In genomic region chr4:149990954-149991633, GRCm38 (mm10) we compare ENCODE assay signal across 7 mouse cellular contexts. TPM values are rescaled to one million over a fixed set of nuclear protein-coding genes. Genes with fewer than 3 reads are reported as not detected.
DNase-seq lines count a peak whose midpoint lies in the region; ATAC-seq lines count a peak whose summit lies in the region.

No protein-coding gene starts in this region.

- H3K27ac ChIP-seq in forebrain, embryonic 13.5 days, result peak overlapping the region; percentile 17
- H3K27ac ChIP-seq in kidney, embryonic 14.5 days (ENCODE audit: low read depth, low read length), result peak overlapping the region; percentile 63
- peak overlapping the region; percentile 38; the same call in 1 of the 2 replicates for H3K27ac ChIP-seq in neural tube, embryonic 13.5 days (replicated peaks)

- no peak overlapping the region for H3K4me3 ChIP-seq in forebrain, embryonic 13.5 days
- no peak overlapping the region for H3K4me3 ChIP-seq in kidney, embryonic 14.5 days (ENCODE audit: low read length)
- H3K4me3 ChIP-seq in neural tube, embryonic 13.5 days, result no peak overlapping the region

- peak; percentile 52 for ATAC-seq in CD4-positive, CD25-positive, alpha-beta regulatory T cell, adult 4 months
- no peak for ATAC-seq in forebrain, embryonic 13.5 days
- peak; percentile 39; the same call in 1 of the 2 replicates for ATAC-seq in kidney, embryonic 14.5 days (ENCODE audit: low FRiP score, low TSS enrichment)
- ATAC-seq in neural tube, embryonic 13.5 days (ENCODE audit: low read depth), result no peak

- H3K9me3 ChIP-seq in forebrain, embryonic 13.5 days (replicated peaks), result no peaks in the 10 kb centered on the region
- H3K9me3 ChIP-seq in kidney, embryonic 14.5 days (ENCODE audit: control insufficient read depth, low read length), result no peaks in the 10 kb centered on the region
- no peaks in the 10 kb centered on the region for H3K9me3 ChIP-seq in neural tube, embryonic 13.5 days

- H3K4me2 ChIP-seq in forebrain, embryonic 13.5 days, result no peak overlapping the region
- peak overlapping the region; percentile 10; the same call in 1 of the 2 replicates for H3K4me2 ChIP-seq in kidney, embryonic 14.5 days (replicated peaks; ENCODE audit: low read depth, low read length)
- no peak overlapping the region for H3K4me2 ChIP-seq in neural tube, embryonic 13.5 days

- H3K9ac ChIP-seq in forebrain, embryonic 13.5 days, result peak overlapping the region; percentile 17; the same call in 1 of the 2 replicates
- peak overlapping the region; percentile 37; the same call in 1 of the 2 replicates for H3K9ac ChIP-seq in kidney, embryonic 14.5 days (ENCODE audit: low read depth, low read length)
- H3K9ac ChIP-seq in neural tube, embryonic 13.5 days, result peak overlapping the region; percentile 31

- peaks cover 28% of the 10 kb centered on the region for H3K4me1 ChIP-seq in forebrain, embryonic 13.5 days
- H3K4me1 ChIP-seq in kidney, embryonic 14.5 days (ENCODE audit: control insufficient read depth, insufficient read depth, low read length), result peaks cover 29% of the 10 kb centered on the region
- H3K4me1 ChIP-seq in neural tube, embryonic 13.5 days (replicated peaks), result peaks cover 36% of the 10 kb centered on the region

- no peaks in the 10 kb centered on the region for H3K36me3 ChIP-seq in forebrain, embryonic 13.5 days (ENCODE audit: poor library complexity, severe bottlenecking)
- H3K36me3 ChIP-seq in kidney, embryonic 14.5 days (ENCODE audit: control insufficient read depth, insufficient read depth, low read length), result no peaks in the 10 kb centered on the region
- no peaks in the 10 kb centered on the region for H3K36me3 ChIP-seq in neural tube, embryonic 13.5 days

- H3K27me3 ChIP-seq in forebrain, embryonic 13.5 days, result peaks cover 17% of the 10 kb centered on the region
- H3K27me3 ChIP-seq in kidney, embryonic 14.5 days (ENCODE audit: control insufficient read depth, insufficient read depth, low read length), result no peaks in the 10 kb centered on the region
- H3K27me3 ChIP-seq in neural tube, embryonic 13.5 days, result no peaks in the 10 kb centered on the region; the same call in 1 of the 2 replicates

- DNase-seq in CD4-positive helper T cell, adult 2 months (ENCODE audit: low read depth, low spot score), result peak; percentile 49
- no peak for DNase-seq in layer of hippocampus, adult 18-20 months (ENCODE audit: low spot score in 2 of 2)
- no peak for DNase-seq in MN1 (ENCODE audit: low spot score)

- 26% methylated on average over 9 of the region's 9 CpGs for WGBS in forebrain, embryonic 13.5 days
- WGBS in kidney, embryonic 14.5 days, result 26% methylated on average over 8 of the region's 9 CpGs
- 30% methylated on average over 9 of the region's 9 CpGs for WGBS in neural tube, embryonic 13.5 days

RNA-seq across cellular contexts. Expression of gene H6pd, which starts 17.7 kb away (rescaled TPM):
- polyA plus RNA-seq in CD4-positive, CD25-positive, alpha-beta regulatory T cell, adult 4 months (2017; shearing (Covaris generic)), result 1 to 10 TPM; 4.1 to 4.4 TPM
- 0.98 and 1.4 TPM in 2 replicates for polyA plus RNA-seq in forebrain, embryonic 13.5 days (2015; fragmentation: Nextera tagmentation; extraction: Ambion mirVana)
- polyA plus RNA-seq in kidney, embryonic 14.5 days (2014; fragmentation: Nextera tagmentation; extraction: Ambion mirVana), result 6.8 and 10.7 TPM in 2 replicates
- polyA plus RNA-seq in neural tube, embryonic 13.5 days (2015; fragmentation: Nextera tagmentation; extraction: Ambion mirVana), result 3.5 and 4.5 TPM in 2 replicates
- 10 to 100 TPM; 10.2 to 10.6 TPM for total RNA-seq in layer of hippocampus, adult 18-20 months (2021)

RNA-seq across cellular contexts. Expression of gene Spsb1, which starts 36.3 kb away (rescaled TPM):
- polyA plus RNA-seq in CD4-positive, CD25-positive, alpha-beta regulatory T cell, adult 4 months (2017; shearing (Covaris generic)), result 1 to 10 TPM; 4.5 to 7.9 TPM
- 4.5 and 5.1 TPM in 2 replicates for polyA plus RNA-seq in forebrain, embryonic 13.5 days (2015; fragmentation: Nextera tagmentation; extraction: Ambion mirVana)
- 8.0 and 9.6 TPM in 2 replicates for polyA plus RNA-seq in kidney, embryonic 14.5 days (2014; fragmentation: Nextera tagmentation; extraction: Ambion mirVana)
- 9.0 and 9.5 TPM in 2 replicates for polyA plus RNA-seq in neural tube, embryonic 13.5 days (2015; fragmentation: Nextera tagmentation; extraction: Ambion mirVana)
- 10 to 100 TPM; 27.2 to 36.3 TPM for total RNA-seq in layer of hippocampus, adult 18-20 months (2021)

Comparison
In these comparisons a context has a peak if more than half of its experiments do, and no peak if none do; other contexts are left out.
1. ATAC-seq: peak in CD4-positive, CD25-positive, alpha-beta regulatory T cell, adult 4 months (single experiment) and kidney, embryonic 14.5 days (single experiment); none in forebrain, embryonic 13.5 days (single experiment) and neural tube, embryonic 13.5 days (single experiment).
2. Peak in every context shown above with its lines, with median percentiles within 50 percentile points of each other: H3K27ac ChIP-seq and H3K9ac ChIP-seq.